In genomic region chr14:34825902-34826301, GRCm38 (mm10) we compare ENCODE assay signal across 13 mouse cellular contexts. TPM values are rescaled to one million over a fixed set of nuclear protein-coding genes. Genes with fewer than 3 reads are reported as not detected.
DNase-seq lines count a peak whose midpoint lies in the region; ATAC-seq and TF ChIP-seq lines count a peak whose summit lies in the region.
"Had no signal": no experiment of that assay in that cellular context is flagged by ENCODE, and none has a peak within 500 bp of the region (broad histone marks: within the 10 kb centered on the region; RNA-seq: fewer than 3 reads in every experiment).

No protein-coding gene starts in this region.

- H3K9me3 ChIP-seq in embryonic facial prominence, embryonic 14.5 days (ENCODE audit: control insufficient read depth, low read length): no peaks in the 10 kb centered on the region
- no peaks in the 10 kb centered on the region for H3K9me3 ChIP-seq in embryonic facial prominence, embryonic 10.5 days
- no peaks in the 10 kb centered on the region for H3K9me3 ChIP-seq in intestine, embryonic 15.5 days
- H3K9me3 ChIP-seq: heart, embryonic 10.5 days; limb, embryonic 12.5 days had no signal

- no peak overlapping the region for H3K4me2 ChIP-seq in embryonic facial prominence, embryonic 14.5 days (ENCODE audit: low read depth, low read length)
- H3K4me2 ChIP-seq in intestine, embryonic 15.5 days (replicated peaks): no peak overlapping the region
- H3K4me2 ChIP-seq: limb, embryonic 12.5 days; lung, embryonic 14.5 days had no signal

- H3K27me3 ChIP-seq in embryonic facial prominence, embryonic 14.5 days (replicated peaks; ENCODE audit: control insufficient read depth, insufficient read depth, low read length): peaks cover 36% of the 10 kb centered on the region
- peaks cover 47% of the 10 kb centered on the region for H3K27me3 ChIP-seq in embryonic facial prominence, embryonic 10.5 days (replicated peaks; ENCODE audit: low read depth, poor library complexity, severe bottlenecking)
- peaks cover 36% of the 10 kb centered on the region for H3K27me3 ChIP-seq in intestine, embryonic 15.5 days (replicated peaks)

- WGBS in embryonic facial prominence, embryonic 14.5 days: 22% methylated on average over 3 of the region's 3 CpGs
- WGBS in embryonic facial prominence, embryonic 10.5 days: 21% methylated on average over 3 of the region's 3 CpGs
- WGBS in intestine, embryonic 15.5 days: 34% methylated on average over 3 of the region's 3 CpGs

- intact Hi-C loops in left cerebral cortex, adult 2 months (cut with DNase I): loop anchor here (10.0 kb wide), 1 partner anchor 509 kb away; no protein-coding TSS in a partner anchor

- no peaks in the 10 kb centered on the region for H3K4me1 ChIP-seq in embryonic facial prominence, embryonic 14.5 days (ENCODE audit: control insufficient read depth, insufficient read depth, low read length)
- H3K4me1 ChIP-seq in embryonic facial prominence, embryonic 10.5 days: peaks cover 24% of the 10 kb centered on the region
- H3K4me1 ChIP-seq in intestine, embryonic 15.5 days (replicated peaks): peaks cover 5% of the 10 kb centered on the region

- no peak for TF ChIP-seq CTCF in left cerebral cortex, adult 2 months (IDR thresholded peaks at IDR 0.05)

- H3K4me3 ChIP-seq in embryonic facial prominence, embryonic 14.5 days (ENCODE audit: low read depth, low read length): no peak overlapping the region
- no peak overlapping the region for H3K4me3 ChIP-seq in embryonic facial prominence, embryonic 10.5 days
- no peak overlapping the region for H3K4me3 ChIP-seq in intestine, embryonic 15.5 days (replicated peaks)
- H3K4me3 ChIP-seq in left cerebral cortex, adult 2 months: no peak overlapping the region
- H3K4me3 ChIP-seq: heart, embryonic 10.5 days; limb, embryonic 12.5 days had no signal

- H3K36me3 ChIP-seq in embryonic facial prominence, embryonic 14.5 days (ENCODE audit: control insufficient read depth, insufficient read depth, low read length): no peaks in the 10 kb centered on the region
- H3K36me3 ChIP-seq in embryonic facial prominence, embryonic 10.5 days (replicated peaks): no peaks in the 10 kb centered on the region
- no peaks in the 10 kb centered on the region for H3K36me3 ChIP-seq in intestine, embryonic 15.5 days
- H3K36me3 ChIP-seq: heart, embryonic 10.5 days; limb, embryonic 12.5 days had no signal

- H3K9ac ChIP-seq in embryonic facial prominence, embryonic 14.5 days (ENCODE audit: low read depth, low read length): no peak overlapping the region
- no peak overlapping the region for H3K9ac ChIP-seq in intestine, embryonic 15.5 days
- H3K9ac ChIP-seq: limb, embryonic 12.5 days; lung, embryonic 14.5 days had no signal

- H3K27ac ChIP-seq in embryonic facial prominence, embryonic 14.5 days (replicated peaks; ENCODE audit: low read depth, low read length): no peak overlapping the region
- no peak overlapping the region for H3K27ac ChIP-seq in embryonic facial prominence, embryonic 10.5 days (replicated peaks)
- no peak overlapping the region for H3K27ac ChIP-seq in intestine, embryonic 15.5 days
- no peak overlapping the region for H3K27ac ChIP-seq in left cerebral cortex, adult 2 months
- H3K27ac ChIP-seq: heart, embryonic 10.5 days; limb, embryonic 12.5 days had no signal

- peak; percentile 57 for DNase-seq in embryonic facial prominence, embryonic 14.5 days (ENCODE audit: low spot score)
- no peak for DNase-seq in embryonic facial prominence, embryonic 10.5 days (ENCODE audit: low spot score)
- DNase-seq in layer of hippocampus, adult 9-11 months: peak; percentile 51
- DNase-seq in layer of hippocampus, adult 11-12 months (ENCODE audit: low spot score): no peak
- peak; percentile 16 for DNase-seq in urinary bladder, adult 2 months (ENCODE audit: low spot score)
- DNase-seq in urinary bladder, postnatal 36 days (ENCODE audit: low spot score in 2 of 2): no peak
- DNase-seq in left cerebral cortex, adult 2 months (ENCODE audit: extremely low spot score in 1 of 2, low spot score in 2 of 2): no peak
- DNase-seq: lung, embryonic 14.5 days; spleen, adult 18-20 months had no signal

- ATAC-seq in embryonic facial prominence, embryonic 14.5 days (ENCODE audit: low read depth): no peak; the same call in 1 of the 2 replicates
- no peak for ATAC-seq in intestine, embryonic 15.5 days

RNA-seq across cellular contexts. Expression of gene Grid1, which starts 6.0 kb away (rescaled TPM):
- polyA plus RNA-seq in embryonic facial prominence, embryonic 14.5 days (2014; fragmentation: Nextera tagmentation; extraction: Ambion mirVana): 1.8 and 2.5 TPM in 2 replicates
- polyA plus RNA-seq in embryonic facial prominence, embryonic 10.5 days (2016; fragmentation: Nextera tagmentation; extraction: Ambion mirVana): 0.20 and 0.31 TPM in 2 replicates
- 0.07 and 0.16 TPM in 2 replicates for polyA plus RNA-seq in urinary bladder, adult 2 months (2012; rRNA removed)
- 0.33 and 0.41 TPM in 2 replicates for polyA plus RNA-seq in intestine, embryonic 15.5 days (2015; fragmentation: Nextera tagmentation; extraction: Ambion mirVana)
- 10 to 100 TPM; 47.7 to 48.6 TPM for total RNA-seq in left cerebral cortex, adult 2 months (2021)
- total RNA-seq: megakaryocyte-erythroid progenitor cell, adult 5-6 weeks had no signal

Comparison
In these comparisons a context has a peak if more than half of its experiments do, and no peak if none do; other contexts are left out.
1. DNase-seq: peak in embryonic facial prominence, embryonic 14.5 days (single experiment), layer of hippocampus, adult 9-11 months (single experiment) and urinary bladder, adult 2 months (single experiment); none in embryonic facial prominence, embryonic 10.5 days (single experiment), layer of hippocampus, adult 11-12 months (single experiment), urinary bladder, postnatal 36 days (0 of 2) and left cerebral cortex, adult 2 months (0 of 2).